Mouse (Mus musculus) monocyte, adult 5-6 weeks (primary cell): ENCODE results near the gene Slc12a7. TPM values are rescaled to one million over a fixed set of nuclear protein-coding genes. Genes with fewer than 3 reads are reported as not detected.

ENCODE experiments used
- ATAC-seq: fragments of 153-309, 156-312 bp; replicated peaks from 2 replicates; pipeline ENCODE4 v1.8.0; 2017; ENCODE audit warnings: mild to moderate bottlenecking; ENCODE audit not compliant: low TSS enrichment, insufficient number of reproducible peaks, severe bottlenecking, poor library complexity, low FRiP score
- total RNA-seq: library from RNA; stranded (forward); fragments of 200-1000, 200-491, 200-594 nt; gene quantifications from 3 replicates; pipeline ENCODE4 v1.2.3, GENCODE M21; 2017

The Slc12a7 gene
- total RNA-seq, 1 experiment from 2014 or later: 13.8 TPM

- no peak for ATAC-seq
These were observed 106.8 kb downstream of the Slc12a7 start for GRCm38 (mm10) chr13:73839740-73840139.

GRCm38 (mm10) chr13:73842696-73843095 is 109.8 kb downstream of the Slc12a7 start:
- no peak for ATAC-seq

GRCm38 (mm10) chr13:73846589-73847464 is 113.9 kb downstream of the Slc12a7 start:
- no peak for ATAC-seq

GRCm38 (mm10) chr13:73847465-73847836 is 114.6 kb downstream of the Slc12a7 start, which contains the start of gene Nkd2:
Gene Nkd2, minus strand, starts transcription at chr13:73847631.
- no peak for ATAC-seq

Other genes starting within 250 kb of the Slc12a7 start
- gene Slc6a3, start 196.3 kb upstream of the Slc12a7 start, total RNA-seq: not detected in 3 replicates
- 89.5 to 116 TPM (median 100 TPM) in 3 replicates for gene Clptm1l, start 129.1 kb upstream of the Slc12a7 start, total RNA-seq
- 0.10 to 4.3 TPM (median 0.49 TPM) in 3 replicates for gene Tert, start 106.2 kb upstream of the Slc12a7 start, total RNA-seq
- not detected in 3 replicates for gene Slc6a18, start 55.1 kb upstream of the Slc12a7 start, total RNA-seq
- 0.19 to 0.21 TPM in 2 of 3 replicates, not detected in the other for gene Slc6a19, start 28.2 kb upstream of the Slc12a7 start, total RNA-seq
- not detected in 3 replicates for gene Nkd2, start 114.5 kb downstream of the Slc12a7 start, total RNA-seq
- gene Trip13, start 204.7 kb downstream of the Slc12a7 start, total RNA-seq: 1.4 to 3.0 TPM (median 2.7 TPM) in 3 replicates
- gene Brd9, start 204.7 kb downstream of the Slc12a7 start, total RNA-seq: 129 to 150 TPM (median 134 TPM) in 3 replicates
- not detected in 3 replicates for gene Zdhhc11, start 230.8 kb downstream of the Slc12a7 start, total RNA-seq